Mouse (Mus musculus): ENCODE results near the gene Slc6a19. TPM values are rescaled to one million over a fixed set of nuclear protein-coding genes. Genes with fewer than 3 reads are reported as not detected.
"Not testable (repeated sequence)": the region's sequence is repeated elsewhere in the genome, so short reads cannot be mapped to it uniquely, and the experiment has no call there.

The Slc6a19 gene
- polyA plus RNA-seq (2012; rRNA removed): 0.07 and 0.12 TPM in 2 replicates

GRCm38 (mm10) chr13:73704694-73705325 lies at the start of gene Slc6a19:
Slc6a19 (minus strand) TSS chr13:73704865.
- DNase-seq (ENCODE audit: low spot score): no peak

- no peak for DNase-seq (ENCODE audit: low spot score)
Measured at GRCm38 (mm10) chr13:73751284-73751683, 46.6 kb upstream of the Slc6a19 start.

- DNase-seq (ENCODE audit: low spot score): no peak
Measured at GRCm38 (mm10) chr13:73750435-73750834, 45.8 kb upstream of the Slc6a19 start.

DNA sequence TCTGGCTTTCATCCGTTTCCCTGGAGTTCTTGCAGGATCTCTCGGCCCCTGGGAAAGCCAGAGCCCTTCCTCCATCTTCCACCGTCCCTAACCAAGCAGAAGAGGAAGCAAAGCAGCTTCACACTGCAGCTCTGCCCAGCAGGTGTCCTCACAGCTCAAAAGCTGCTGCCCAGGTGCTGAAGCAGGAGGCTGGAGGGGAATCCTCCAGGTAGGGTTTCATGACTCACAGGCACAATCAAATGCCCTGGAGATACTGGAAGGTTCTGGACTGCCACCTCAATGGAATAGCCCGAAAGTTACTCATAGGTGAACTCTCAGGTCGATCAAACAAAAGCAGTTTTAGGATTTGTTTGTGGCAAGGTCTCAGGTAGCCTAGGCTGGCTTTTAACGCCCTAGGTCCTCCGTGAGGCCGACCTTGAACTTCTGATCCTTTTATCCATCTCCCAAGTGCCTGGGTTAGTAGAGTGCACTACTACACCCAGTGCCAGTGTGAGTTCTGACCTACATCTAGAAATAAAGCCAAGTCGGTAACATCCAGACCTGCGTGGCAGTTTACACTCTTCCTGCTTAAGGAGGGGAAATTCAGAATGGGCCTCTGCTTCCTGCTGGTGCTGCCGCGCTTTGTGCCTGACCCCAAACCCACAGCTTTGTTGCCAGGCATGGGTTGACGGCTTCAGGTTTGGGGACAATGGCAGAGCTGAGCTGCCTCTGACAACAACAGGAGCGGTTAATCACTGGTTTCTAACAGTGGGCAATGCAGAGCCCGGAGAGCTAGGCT lies 44.2 kb upstream of the Slc6a19 start:
- no peak for DNase-seq (ENCODE audit: low spot score)

GRCm38 (mm10) chr13:73743662-73744061 lies 39.0 kb upstream of the Slc6a19 start:
- DNase-seq (ENCODE audit: low spot score): no peak

GRCm38 (mm10) chr13:73742944-73743343 lies 38.3 kb upstream of the Slc6a19 start:
- no peak for DNase-seq (ENCODE audit: low spot score)

GRCm38 (mm10) chr13:73740399-73740944 lies 35.8 kb upstream of the Slc6a19 start:
- DNase-seq (ENCODE audit: low spot score): not testable (repeated sequence)

DNA sequence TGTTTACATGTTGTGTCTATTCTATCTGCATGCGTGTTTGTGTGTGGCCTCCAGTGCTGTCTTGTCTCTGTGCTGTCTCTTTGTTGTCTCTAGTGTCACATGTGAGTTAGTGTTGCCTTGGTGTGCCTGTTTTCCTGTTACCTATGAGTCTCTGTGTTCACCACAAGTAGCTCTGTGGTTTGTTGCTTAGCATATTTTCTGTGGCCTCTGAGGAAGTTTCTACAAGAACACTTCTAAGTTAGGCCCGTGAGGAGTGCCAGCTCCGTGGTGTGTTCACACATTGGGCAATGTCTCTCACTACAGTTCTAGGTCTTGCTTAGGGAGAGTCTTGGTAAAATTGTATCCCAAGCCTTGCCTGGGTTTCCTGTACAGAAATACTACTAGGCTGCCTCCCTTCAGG lies 32.3 kb upstream of the Slc6a19 start:
- DNase-seq (ENCODE audit: low spot score): no peak

- no peak for DNase-seq (ENCODE audit: low spot score)
Measured at GRCm38 (mm10) chr13:73735928-73736327, 31.3 kb upstream of the Slc6a19 start.

GRCm38 (mm10) chr13:73735270-73735669 lies 30.6 kb upstream of the Slc6a19 start:
- no peak for DNase-seq (ENCODE audit: low spot score)

DNA sequence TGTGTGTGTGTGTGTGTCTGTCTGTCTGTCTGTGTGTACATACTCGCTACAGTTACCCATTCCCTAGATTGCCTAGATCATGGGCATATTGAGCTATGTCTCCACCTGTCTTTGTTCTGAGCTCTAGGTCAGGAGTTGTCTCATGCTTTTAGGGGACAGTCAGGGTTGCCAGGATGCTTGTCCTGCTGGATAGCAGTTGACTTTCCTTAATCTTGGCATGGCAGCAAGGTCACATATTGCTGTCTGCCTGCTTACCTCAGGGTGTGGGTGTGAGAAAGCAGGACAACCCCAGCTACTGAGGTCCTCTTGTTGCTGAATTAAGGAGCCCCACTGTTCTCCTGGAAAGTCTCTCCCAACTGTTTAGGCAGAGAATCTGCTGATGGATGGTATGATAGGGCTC lies 29.7 kb upstream of the Slc6a19 start:
- DNase-seq (ENCODE audit: low spot score): no peak

- no peak for DNase-seq (ENCODE audit: low spot score)
Measured at GRCm38 (mm10) chr13:73732742-73733700, 28.4 kb upstream of the Slc6a19 start, which contains the start of gene Slc12a7. Slc12a7 (plus strand) TSS chr13:73733094.

DNA sequence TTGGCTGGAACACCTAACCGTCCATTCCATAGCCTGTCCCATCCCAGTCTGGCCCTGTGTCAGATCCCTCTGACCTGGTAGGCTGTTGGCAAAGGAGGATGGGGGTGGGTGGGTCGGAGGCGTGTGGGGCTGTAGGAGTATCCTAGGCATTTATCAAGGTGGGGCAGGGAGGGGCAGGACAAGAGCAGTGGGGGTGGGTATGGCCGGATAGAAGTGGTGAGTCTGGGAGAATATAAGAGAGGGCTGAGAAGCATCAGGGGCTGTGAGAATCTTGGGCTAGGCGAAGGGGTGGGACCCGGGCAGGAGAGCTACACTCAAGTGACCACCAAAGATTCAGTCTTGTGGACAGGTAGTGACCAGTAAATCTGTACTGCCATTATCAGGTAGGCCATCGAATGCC lies 27.6 kb upstream of the Slc6a19 start:
- DNase-seq (ENCODE audit: low spot score): no peak

- no peak for DNase-seq (ENCODE audit: low spot score)
Measured at GRCm38 (mm10) chr13:73730913-73731312, 26.2 kb upstream of the Slc6a19 start.

DNA sequence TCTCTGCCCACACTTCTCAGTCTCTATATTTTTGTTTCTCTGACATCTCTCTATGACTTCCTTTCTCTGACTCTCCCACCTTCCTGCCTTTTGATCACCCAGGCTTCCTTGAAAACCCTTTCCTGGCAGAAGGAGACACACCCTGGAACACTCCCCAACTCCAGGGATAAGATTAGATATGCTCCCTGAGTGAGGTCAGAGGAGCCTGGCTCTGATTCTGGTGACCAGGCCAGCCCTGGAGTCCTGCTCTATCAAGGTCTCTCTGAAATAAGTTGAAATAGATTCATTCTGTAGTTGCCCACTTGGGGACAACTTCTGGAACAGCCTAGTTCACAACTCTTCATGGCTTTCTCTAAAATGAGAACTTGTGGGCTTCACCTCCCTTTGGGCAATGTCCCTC lies 24.0 kb upstream of the Slc6a19 start:
- DNase-seq (ENCODE audit: low spot score): no peak

DNA sequence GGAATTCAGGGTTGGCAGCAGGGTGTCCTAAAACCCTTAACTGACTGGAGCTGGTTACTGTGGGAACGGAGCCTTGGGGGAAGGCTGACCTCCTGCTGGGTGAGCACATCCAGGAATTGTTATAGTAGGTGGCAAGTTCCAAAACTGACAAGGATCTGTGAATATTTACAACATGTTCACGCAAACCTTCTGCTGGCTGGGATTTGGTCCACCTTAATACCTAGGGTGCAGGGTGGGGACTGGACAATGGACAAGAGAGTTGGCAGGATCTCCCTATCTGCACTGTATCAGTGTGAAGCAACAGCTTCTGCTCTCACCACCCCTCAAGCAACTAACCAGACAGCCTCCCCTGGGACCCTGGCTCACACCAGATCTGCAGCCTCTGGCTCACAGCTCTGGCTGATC lies 23.0 kb upstream of the Slc6a19 start:
- no peak for DNase-seq (ENCODE audit: low spot score)

GRCm38 (mm10) chr13:73725315-73725714 lies 20.6 kb upstream of the Slc6a19 start:
- no peak for DNase-seq (ENCODE audit: low spot score)

DNA sequence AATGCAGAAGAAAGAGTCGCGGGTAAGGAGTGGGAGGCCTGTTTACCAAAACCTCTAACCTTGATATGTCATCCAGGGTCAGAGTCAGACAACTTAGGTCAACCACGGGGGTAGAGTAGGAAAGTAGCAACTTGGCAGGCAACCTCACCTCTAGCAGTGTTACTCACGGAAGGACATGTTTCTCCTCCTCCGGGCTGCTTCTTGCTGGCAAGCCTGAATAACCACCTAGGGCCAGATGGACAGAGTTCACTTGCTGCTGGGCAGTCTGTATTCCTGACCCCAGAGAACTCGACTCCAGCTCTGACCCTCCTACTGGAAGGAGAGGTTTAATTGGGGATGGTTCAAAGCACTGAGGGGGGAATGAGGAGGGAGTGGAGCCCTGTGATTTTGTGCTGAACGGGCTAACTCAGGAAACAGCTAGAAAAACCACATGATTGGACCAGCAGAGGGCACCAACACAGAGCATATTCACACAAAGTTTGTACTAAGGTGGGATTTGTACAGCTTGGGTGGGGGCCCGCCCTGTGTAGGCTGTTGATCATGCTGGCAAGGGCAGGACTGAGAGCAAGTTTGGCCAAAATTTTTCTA lies 18.5 kb upstream of the Slc6a19 start:
- no peak for DNase-seq (ENCODE audit: low spot score)

- DNase-seq (ENCODE audit: low spot score): no peak
Measured at GRCm38 (mm10) chr13:73720241-73720640, 15.6 kb upstream of the Slc6a19 start.

DNA sequence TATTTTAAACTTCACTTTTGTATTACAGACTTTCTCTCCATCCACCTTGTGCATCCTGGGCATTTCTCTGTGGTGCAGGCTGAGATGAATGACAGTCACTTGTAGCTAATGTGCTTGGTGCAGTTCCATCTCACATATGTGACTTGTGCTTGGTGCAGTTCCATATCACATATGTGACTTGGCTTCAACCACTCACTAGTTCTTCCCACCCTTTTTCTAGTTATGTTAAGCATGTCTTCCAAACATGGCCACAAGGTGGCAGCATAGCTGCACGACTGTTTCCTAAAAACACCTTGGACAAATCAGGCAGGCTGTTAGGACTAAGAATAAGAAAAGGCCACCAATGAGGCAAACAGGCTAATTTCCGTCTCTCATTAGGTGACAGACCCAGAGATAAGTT lies 13.6 kb upstream of the Slc6a19 start:
- DNase-seq (ENCODE audit: low spot score): peak; percentile 51

DNA sequence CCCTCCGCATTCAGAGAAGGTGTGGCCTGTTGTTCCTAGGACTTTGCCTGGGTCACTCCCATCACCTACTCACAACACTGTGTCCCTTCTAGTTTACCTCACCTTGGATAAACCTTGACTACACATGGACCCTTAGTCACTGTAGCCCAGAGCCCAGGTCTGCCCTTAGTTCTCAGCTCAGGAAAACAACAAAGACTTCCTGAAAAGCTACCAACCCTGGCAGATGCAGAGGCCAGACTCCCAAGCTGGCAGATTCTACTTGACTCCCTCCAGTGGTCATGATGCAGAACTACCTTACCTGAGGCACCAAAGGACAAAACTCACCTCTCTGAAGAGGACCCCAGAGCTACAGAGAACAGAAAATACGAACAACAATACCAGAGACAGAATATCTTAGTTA lies 9.4 kb upstream of the Slc6a19 start:
- DNase-seq (ENCODE audit: low spot score): no peak

Measured in urinary bladder, adult 2 months (tissue).